Mouse (Mus musculus) cerebellum, adult 2 months (tissue): Measurements from ENCODE around the gene Tlr12.

ENCODE experiments used
- CTCF ChIP-seq: fragments of 200-500 bp; IDR thresholded peaks from 2 replicates; pipeline ENCODE4 v1.5.1; 2011; ENCODE audit warnings: low read depth, mild to moderate bottlenecking, control low read depth, low read length, moderate library complexity, borderline replicate concordance; ENCODE audit not compliant: insufficient read depth
- POLR2A ChIP-seq: fragments of 200-500 bp; IDR thresholded peaks from 2 replicates; pipeline ENCODE4 v1.6.1; 2011; ENCODE audit warnings: low read length, control low read depth, borderline replicate concordance; ENCODE audit not compliant: insufficient read depth

GRCm38 (mm10) chr4:128635451-128635850 lies 17.0 kb upstream of the Tlr12 start:
- no peak for TF ChIP-seq CTCF
- no peak for TF ChIP-seq POLR2A
